Mouse (Mus musculus) adrenal gland, postnatal 36 days (tissue): ENCODE results near the gene Tmem132e. TPM values are rescaled to one million over a fixed set of nuclear protein-coding genes. Genes with fewer than 3 reads are reported as not detected.

Source experiments
- DNase-seq, 2 experiments: peaks; one replicate each; pipeline ENCODE4 v3.0.0; 2021; ENCODE audit warnings: mixed read lengths in 1 of 2
- total RNA-seq, 2 experiments: library from RNA; stranded (reverse); gene quantifications; 2 replicates each; pipeline ENCODE4 v1.2.3; 2021

The Tmem132e gene
- total RNA-seq, 2 experiments from 2014 or later = 0.20 to 0.89 TPM

- no peak for DNase-seq
These were observed 40.1 kb downstream of the Tmem132e start for GRCm38 (mm10) chr11:82428801-82429200.

GRCm38 (mm10) chr11:82434091-82434831 lies 45.6 kb downstream of the Tmem132e start:
- no peak for DNase-seq

GRCm38 (mm10) chr11:82434832-82435182 lies 46.1 kb downstream of the Tmem132e start:
- DNase-seq = no peak

DNA sequence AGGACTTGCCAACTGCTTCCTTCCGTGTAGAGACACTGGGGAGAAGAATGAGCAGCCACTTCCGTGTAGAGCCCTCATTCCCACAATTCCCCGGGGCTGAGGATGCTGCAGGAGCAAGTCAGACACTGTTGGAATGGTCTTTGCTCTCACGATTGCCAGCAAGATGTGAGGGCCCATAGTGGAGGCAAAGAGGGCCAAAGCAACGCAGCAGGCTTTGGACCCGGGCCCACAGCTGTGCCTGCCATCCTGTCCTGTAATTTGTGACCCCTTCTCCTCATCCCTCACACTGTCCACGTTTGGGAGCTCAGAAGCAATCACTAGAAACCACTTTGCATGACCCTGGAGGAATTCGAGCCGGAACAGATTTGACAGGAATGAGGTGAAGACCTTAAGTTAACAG lies 59.8 kb downstream of the Tmem132e start:
- no peak for DNase-seq

- DNase-seq = no peak
These were observed 63.8 kb downstream of the Tmem132e start for GRCm38 (mm10) chr11:82452516-82452915.

DNA sequence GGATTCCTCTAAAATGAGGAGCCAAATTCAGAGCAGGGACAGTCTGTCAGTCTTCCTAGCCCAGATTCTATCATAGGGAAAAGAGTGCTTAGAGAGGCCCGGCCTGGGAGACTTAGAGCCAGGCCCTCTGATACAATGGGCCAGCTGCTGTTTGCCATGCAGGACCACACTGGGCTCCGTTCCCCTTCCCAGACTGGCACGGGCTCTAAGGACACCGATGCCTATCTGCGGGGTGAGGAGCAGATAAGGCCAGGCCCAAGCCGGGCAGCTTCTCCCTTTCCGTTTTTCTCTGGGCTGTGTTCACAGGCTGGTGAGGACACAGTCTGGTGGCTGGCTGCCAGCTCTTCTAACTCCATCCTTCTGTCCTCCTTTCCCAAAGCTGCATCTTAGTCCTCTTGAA lies 64.5 kb downstream of the Tmem132e start:
- no peak for DNase-seq

DNA sequence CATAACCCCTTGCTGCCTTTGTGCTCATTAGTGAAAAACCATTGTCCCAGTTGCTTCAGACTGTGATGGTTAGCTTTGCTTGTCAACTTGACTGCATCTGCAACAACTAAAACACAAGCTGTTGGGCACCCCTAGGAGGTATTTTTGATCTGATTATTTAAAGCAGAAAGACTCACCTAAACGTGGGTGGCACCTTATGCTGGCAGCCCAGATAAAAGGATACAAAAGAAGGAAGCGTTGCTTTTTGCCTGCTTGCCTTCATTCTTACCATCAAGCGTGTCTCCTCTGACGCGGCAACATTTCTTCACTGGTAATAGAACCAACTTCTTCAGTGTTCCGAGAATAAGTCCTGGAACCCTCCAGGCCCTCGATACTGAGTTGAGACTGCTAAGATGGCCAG lies 72.6 kb downstream of the Tmem132e start:
- DNase-seq = no peak

DNA sequence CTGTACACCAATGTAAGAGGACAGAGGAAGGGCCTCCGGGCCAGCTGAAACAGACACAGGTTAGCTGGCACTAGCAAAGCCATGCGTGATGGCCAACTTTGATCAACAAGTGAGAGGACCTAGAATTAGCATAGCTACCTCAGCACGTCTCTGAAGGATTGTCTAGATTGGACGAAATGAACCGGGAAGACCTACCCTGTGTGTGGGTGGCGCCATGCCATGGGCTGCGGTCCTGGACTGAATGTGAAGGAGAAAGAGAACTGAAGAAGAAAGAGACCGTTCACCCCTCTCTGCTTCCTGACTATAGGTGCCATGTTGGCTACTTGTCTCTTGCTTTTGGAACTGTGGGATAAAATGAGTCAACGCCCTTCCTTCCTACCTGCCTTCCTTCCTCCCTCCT lies 76.8 kb downstream of the Tmem132e start:
- no peak for DNase-seq

DNA sequence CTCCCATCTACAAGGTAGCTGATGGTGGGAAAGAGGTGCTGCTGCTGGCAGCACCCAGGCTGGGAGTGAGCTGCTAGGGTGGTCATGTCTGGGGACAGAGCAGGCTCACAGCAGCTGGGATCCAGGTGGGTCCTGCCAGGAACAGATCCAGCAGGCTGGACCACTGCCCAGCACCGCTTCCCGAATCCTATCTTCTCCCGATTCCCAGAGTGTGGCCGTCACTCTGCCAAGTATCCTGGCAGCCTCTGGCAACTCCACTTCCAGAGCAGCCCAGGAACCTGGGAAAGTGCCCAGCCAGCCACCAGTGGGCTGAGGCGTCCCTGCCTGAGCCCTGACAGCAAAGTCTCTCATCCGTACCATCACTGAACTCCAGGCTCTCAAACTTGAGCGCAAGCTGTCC lies 78.5 kb downstream of the Tmem132e start:
- DNase-seq = no peak

DNA sequence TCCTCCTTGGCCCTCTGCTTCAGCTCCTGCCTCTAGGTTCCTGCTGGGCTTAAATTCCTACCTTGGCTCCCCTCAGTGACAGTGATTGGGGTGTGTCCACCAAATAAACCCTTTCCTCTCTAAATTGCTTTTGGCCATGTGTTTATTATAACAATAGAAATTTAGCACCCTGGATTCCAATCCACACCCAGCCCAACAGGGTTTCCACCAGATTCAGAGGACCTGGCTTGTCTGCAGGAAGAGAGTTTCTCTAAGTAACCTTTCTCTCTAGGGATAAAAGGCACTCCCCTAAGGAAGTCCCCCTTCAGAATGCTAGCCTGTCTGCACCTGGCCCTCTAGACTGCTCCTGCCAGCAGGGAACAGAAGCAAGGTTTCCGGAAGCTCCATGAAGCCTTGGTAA lies 82.4 kb downstream of the Tmem132e start:
- DNase-seq = no peak

DNA sequence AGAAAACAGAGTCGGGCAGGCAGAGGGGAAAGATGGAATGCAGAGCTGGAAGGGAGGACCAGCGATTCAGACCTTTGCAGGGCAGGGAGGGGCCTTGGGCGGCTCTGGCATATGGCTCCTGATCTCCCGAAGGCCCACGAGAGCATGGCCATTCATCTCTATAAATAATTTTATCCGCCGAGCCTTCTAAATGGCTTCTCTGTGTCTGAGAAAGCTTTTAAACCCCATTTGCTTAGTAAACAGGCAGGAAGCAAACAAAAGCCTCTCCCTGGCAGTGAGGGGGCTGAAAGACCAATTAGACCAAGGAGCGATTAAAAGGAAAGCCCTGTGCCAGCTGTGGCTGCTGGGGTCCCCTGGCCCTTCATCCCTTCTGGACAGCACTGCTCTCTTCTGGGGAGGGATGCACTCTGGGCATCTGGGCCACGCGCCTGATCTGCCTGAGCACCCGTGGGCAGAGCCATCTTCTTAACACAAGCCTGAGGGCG lies 84.5 kb downstream of the Tmem132e start:
- DNase-seq = no peak

- DNase-seq = no peak
These were observed 87.4 kb downstream of the Tmem132e start for GRCm38 (mm10) chr11:82476092-82476491.

DNA sequence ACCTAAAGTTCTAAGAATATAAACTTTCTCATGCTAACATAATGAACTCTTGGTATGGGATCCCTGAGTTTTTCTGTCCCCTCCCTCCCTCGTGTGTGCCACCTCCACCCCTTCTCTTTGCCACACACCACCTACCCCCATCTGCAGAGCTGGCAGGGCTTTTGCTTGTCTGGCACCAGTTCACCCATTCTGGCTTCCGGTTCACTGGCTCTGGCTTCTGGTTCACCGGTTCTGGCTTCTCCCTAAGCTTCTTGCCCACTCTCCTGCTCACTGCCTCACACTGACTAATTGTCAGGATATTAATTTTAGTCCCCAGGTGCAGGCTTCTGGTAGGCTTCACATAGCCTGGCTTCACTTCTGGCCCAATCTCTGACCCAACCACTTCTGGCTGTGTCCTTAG lies 88.7 kb downstream of the Tmem132e start:
- DNase-seq = no peak

DNA sequence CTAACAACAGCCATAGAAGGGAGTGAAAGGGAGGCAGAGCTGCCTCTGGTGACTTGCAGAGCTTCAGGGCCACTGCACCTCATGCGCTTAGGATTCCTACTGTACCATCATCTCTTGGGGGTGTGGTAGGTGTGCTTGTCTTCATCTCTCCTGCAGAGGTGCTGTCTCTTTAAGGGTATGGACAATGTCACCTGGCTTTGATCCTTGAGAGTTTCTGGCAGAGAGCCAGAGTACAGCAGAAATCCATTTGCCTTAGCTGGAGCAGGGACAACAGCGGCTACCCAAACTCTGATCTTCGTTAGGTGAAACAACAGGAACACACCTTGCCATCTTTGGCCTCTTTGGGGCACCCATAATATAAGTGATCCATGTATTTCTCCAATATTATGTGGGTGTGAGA lies 92.2 kb downstream of the Tmem132e start:
- no peak for DNase-seq

GRCm38 (mm10) chr11:82487359-82488086 lies 98.8 kb downstream of the Tmem132e start:
- no peak for DNase-seq

DNA sequence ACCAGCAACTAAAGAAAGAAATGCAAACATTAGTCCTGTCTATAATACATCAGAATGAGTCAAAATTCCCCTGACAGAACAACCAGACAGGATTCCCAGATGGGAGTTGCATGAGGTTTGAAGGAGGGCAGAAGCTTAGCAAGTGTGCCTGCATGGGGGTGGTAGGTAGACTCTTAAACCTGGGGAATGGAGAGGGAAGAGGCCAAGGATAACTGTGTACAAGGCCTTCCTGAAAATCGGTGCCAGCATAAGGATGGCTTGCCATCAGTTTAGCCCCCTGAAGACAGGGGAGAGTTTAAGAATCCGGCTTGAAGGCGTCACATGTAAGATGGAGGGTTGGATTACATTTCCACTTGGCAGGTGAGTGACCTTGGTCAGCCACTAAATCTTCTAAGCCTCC lies 102.2 kb downstream of the Tmem132e start:
- DNase-seq = no peak

Other genes starting within 250 kb of the Tmem132e start
- gene Ccl1, start 83.2 kb upstream of the Tmem132e start, total RNA-seq = not detected